28 mouse cellular contexts compared by ENCODE assay signal in genomic region chr14:75877297-75877696, GRCm38 (mm10). TPM values are rescaled to one million over a fixed set of nuclear protein-coding genes. Genes with fewer than 3 reads are reported as not detected.
DNase-seq lines count a peak whose midpoint lies in the region; ATAC-seq lines count a peak whose summit lies in the region.
"Had no signal": no experiment of that assay in that cellular context is flagged by ENCODE, and none has a peak within 500 bp of the region (broad histone marks: within the 10 kb centered on the region; RNA-seq: fewer than 3 reads in every experiment).

No protein-coding gene starts in this region.

- H3K9me3 ChIP-seq in forebrain, embryonic 15.5 days: no peaks in the 10 kb centered on the region
- H3K9me3 ChIP-seq in forebrain, embryonic 12.5 days: no peaks in the 10 kb centered on the region
- H3K9me3 ChIP-seq: embryonic facial prominence, embryonic 12.5 days; limb, embryonic 10.5 days; limb, embryonic 15.5 days; liver, embryonic 13.5 days; neural tube, embryonic 12.5 days; stomach, embryonic 15.5 days had no signal

- intact Hi-C loops in heart, postnatal 36 days (cut with DNase I): loop anchor here (10.0 kb wide), 1 partner anchor 598 kb away; no protein-coding TSS in a partner anchor

- no peaks in the 10 kb centered on the region for H3K36me3 ChIP-seq in forebrain, embryonic 15.5 days
- no peaks in the 10 kb centered on the region for H3K36me3 ChIP-seq in forebrain, embryonic 12.5 days (replicated peaks)
- H3K36me3 ChIP-seq: embryonic facial prominence, embryonic 12.5 days; limb, embryonic 10.5 days; limb, embryonic 15.5 days; liver, embryonic 13.5 days; neural tube, embryonic 12.5 days; stomach, embryonic 15.5 days had no signal

- H3K27me3 ChIP-seq in forebrain, embryonic 15.5 days: no peaks in the 10 kb centered on the region
- H3K27me3 ChIP-seq in forebrain, embryonic 12.5 days: no peaks in the 10 kb centered on the region
- H3K27me3 ChIP-seq: embryonic facial prominence, embryonic 12.5 days; limb, embryonic 15.5 days; liver, embryonic 13.5 days; neural tube, embryonic 12.5 days; stomach, embryonic 15.5 days had no signal

- no peak overlapping the region for H3K9ac ChIP-seq in forebrain, embryonic 15.5 days (replicated peaks)
- H3K9ac ChIP-seq in forebrain, embryonic 12.5 days: no peak overlapping the region
- H3K9ac ChIP-seq: embryonic facial prominence, embryonic 12.5 days; limb, embryonic 15.5 days; liver, embryonic 13.5 days; stomach, embryonic 15.5 days had no signal

- no peak overlapping the region for H3K4me3 ChIP-seq in forebrain, embryonic 15.5 days
- no peak overlapping the region for H3K4me3 ChIP-seq in forebrain, embryonic 12.5 days (replicated peaks)
- H3K4me3 ChIP-seq: liver, embryonic 13.5 days; myocyte; neural tube, embryonic 12.5 days; stomach, embryonic 15.5 days had no signal

- no peak overlapping the region for H3K4me2 ChIP-seq in forebrain, embryonic 15.5 days (replicated peaks)
- H3K4me2 ChIP-seq in forebrain, embryonic 12.5 days: no peak overlapping the region
- H3K4me2 ChIP-seq: liver, embryonic 13.5 days had no signal

- WGBS in forebrain, embryonic 15.5 days: 51% methylated on average over 3 of the region's 3 CpGs
- 55% methylated on average over 3 of the region's 3 CpGs for WGBS in forebrain, embryonic 12.5 days

- 0 out of 2 replicates have a peak, but pooled peaks have one; percentile 7 for ATAC-seq in forebrain, embryonic 15.5 days (replicated peaks)
- no peak for ATAC-seq in forebrain, embryonic 12.5 days (ENCODE audit: low FRiP score)
- peak; percentile 43; the same call in 1 of the 2 replicates for ATAC-seq in granulocyte monocyte progenitor cell, adult 5-6 weeks (replicated peaks; ENCODE audit: poor library complexity, severe bottlenecking)
- no peak for ATAC-seq in erythroblast, adult 5-6 weeks (replicated peaks; ENCODE audit: low FRiP score, poor library complexity, severe bottlenecking)

- peak; percentile 51 for DNase-seq in 416B (ENCODE audit: low read depth)
- DNase-seq in Muller cell, postnatal 12 days (ENCODE audit: inconsistent ontology term): peak; percentile 71
- DNase-seq in heart, postnatal 36 days: no peak
- DNase-seq in spleen, adult 12 weeks (ENCODE audit: low spot score): no peak
- DNase-seq: adrenal gland, postnatal 14 days; cerebellum, adult 9-10 months; embryo, embryonic 11 days; gastrocnemius, postnatal 10 days; heart, postnatal 14 days; kidney, adult 8-10 months; kidney, postnatal 10 days; layer of hippocampus, postnatal 36 days; liver, embryonic 13.5 days; lung, adult 2 months; lung, postnatal 14 days; midbrain, embryonic 14.5 days; right cerebral cortex, postnatal 14 days; thymus, postnatal 14 days had no signal

- no peak overlapping the region for H3K27ac ChIP-seq in forebrain, embryonic 15.5 days (replicated peaks)
- H3K27ac ChIP-seq in forebrain, embryonic 12.5 days: no peak overlapping the region
- H3K27ac ChIP-seq: embryonic facial prominence, embryonic 12.5 days; limb, embryonic 15.5 days; liver, embryonic 13.5 days; neural tube, embryonic 12.5 days; stomach, embryonic 15.5 days had no signal

- peaks cover 16% of the 10 kb centered on the region for H3K4me1 ChIP-seq in forebrain, embryonic 15.5 days
- H3K4me1 ChIP-seq in forebrain, embryonic 12.5 days: peaks cover 25% of the 10 kb centered on the region
- H3K4me1 ChIP-seq: embryonic facial prominence, embryonic 12.5 days; liver, embryonic 13.5 days had no signal

RNA-seq across cellular contexts. Expression of gene Tpt1, which starts 32.4 kb away (rescaled TPM):
- 868 and 874 TPM in 2 replicates for polyA plus RNA-seq in forebrain, embryonic 15.5 days (2015; fragmentation: Nextera tagmentation; extraction: Ambion mirVana)
- polyA plus RNA-seq in forebrain, embryonic 12.5 days (2016; fragmentation: Nextera tagmentation; extraction: Ambion mirVana): 955 and 986 TPM in 2 replicates
- total RNA-seq in granulocyte monocyte progenitor cell, adult 5-6 weeks (2014; fragmentation: Nextera tagmentation): 4,580 and 4,737 TPM in 2 replicates
- total RNA-seq in granulocyte monocyte progenitor cell, adult 5-6 weeks (2017): 844 and 942 TPM in 2 replicates
- total RNA-seq in heart, postnatal 36 days (2021): 1,000 to 10,000 TPM; 2,953 to 3,079 TPM
- 1,739 and 1,947 TPM in 2 replicates for total RNA-seq in erythroblast, adult 5-6 weeks (2015; ENCODE audit: low replicate concordance)
- 548 and 914 TPM in 2 replicates for total RNA-seq in erythroblast, adult 5-6 weeks (2017; ENCODE audit: low replicate concordance)

Comparison
In these comparisons a context has a peak if more than half of its experiments do, and no peak if none do; other contexts are left out.
1. ATAC-seq: peak in forebrain, embryonic 15.5 days (single experiment) and granulocyte monocyte progenitor cell, adult 5-6 weeks (single experiment); none in forebrain, embryonic 12.5 days (single experiment) and erythroblast, adult 5-6 weeks (single experiment).
2. DNase-seq: peak in 416B (single experiment) and Muller cell, postnatal 12 days (single experiment); none in heart, postnatal 36 days (0 of 2) and spleen, adult 12 weeks (single experiment).